Mouse (Mus musculus) c-Kit-positive CD71-negative TER-119-negative erythroid progenitor cells, embryonic 14.5 days (primary cell): ENCODE measurements around the gene Rbp4.

Experiments used
- DNase-seq: peaks from one replicate; pipeline ENCODE4 v3.0.0-alpha.2; 2013; ENCODE audit warnings: low read depth

The Rbp4 gene

DNA sequence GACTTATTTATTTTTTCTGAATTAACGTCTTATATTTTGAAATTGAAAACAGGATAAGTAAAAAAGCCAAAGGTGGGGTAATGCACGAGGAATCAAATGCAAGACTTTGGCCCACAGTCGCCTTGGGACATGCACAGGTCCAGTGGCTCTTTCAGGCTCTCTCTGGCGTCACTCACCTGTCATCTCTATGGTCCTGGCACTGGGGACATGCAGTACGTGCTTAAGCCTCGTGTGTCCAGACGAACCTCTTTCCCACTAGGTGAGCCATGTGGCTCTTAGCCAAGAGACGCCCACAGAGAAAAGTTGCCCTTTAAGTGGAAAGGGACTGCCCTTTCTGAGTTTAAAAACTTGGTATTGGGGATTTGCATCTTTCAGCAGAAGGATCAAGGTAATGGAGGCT is 35.7 kb downstream of the Rbp4 start:
- no peak for DNase-seq

DNA sequence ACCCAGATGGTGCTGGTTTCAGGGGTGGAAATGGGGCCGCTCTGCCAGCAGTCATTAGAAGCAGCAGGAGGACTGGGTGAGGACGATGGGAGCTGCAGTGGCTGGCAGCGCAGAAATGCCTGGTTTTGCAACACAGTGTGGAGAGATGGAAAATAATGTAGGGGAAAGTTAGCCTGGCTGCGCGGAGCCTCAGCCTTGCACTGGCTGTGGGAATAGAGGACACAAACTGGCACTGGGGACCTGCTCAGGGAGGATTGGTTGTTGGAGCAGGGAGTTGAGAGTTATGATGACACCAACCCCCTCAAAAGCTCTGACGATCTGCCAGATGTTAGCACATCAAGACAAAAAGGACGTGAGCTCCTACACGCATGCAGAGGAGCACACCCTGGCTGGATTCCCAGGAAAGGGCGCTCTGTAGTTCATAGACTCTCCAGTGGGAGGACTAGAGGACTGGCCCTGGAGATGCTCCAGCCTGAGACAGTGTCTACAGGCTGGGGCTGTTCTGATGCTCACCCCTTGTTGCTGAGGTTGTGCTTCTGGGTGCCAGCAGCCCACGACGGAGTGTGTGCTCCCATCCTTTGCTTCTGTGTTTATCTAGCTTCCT is 38.0 kb downstream of the Rbp4 start:
- DNase-seq, result no peak

DNA sequence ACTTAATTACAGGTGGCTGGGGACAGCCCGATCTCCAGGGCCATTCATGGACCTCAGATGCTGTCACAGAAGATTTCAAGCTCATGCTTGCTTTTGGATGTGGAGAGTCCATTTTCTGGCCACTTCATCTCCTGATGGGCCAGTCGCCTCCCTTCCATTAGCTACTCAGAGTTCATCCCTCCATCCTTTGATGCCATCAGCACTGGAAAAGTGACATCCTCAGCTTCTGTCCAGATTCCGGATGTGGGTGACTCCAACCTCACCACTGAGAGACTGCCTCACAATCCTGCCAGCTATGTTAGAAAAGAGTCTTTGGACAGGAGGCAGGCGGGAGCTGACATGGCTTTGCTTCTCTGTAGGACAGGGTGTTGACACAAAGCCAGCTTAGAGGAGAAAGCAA is 39.2 kb downstream of the Rbp4 start:
- DNase-seq, result no peak

DNA sequence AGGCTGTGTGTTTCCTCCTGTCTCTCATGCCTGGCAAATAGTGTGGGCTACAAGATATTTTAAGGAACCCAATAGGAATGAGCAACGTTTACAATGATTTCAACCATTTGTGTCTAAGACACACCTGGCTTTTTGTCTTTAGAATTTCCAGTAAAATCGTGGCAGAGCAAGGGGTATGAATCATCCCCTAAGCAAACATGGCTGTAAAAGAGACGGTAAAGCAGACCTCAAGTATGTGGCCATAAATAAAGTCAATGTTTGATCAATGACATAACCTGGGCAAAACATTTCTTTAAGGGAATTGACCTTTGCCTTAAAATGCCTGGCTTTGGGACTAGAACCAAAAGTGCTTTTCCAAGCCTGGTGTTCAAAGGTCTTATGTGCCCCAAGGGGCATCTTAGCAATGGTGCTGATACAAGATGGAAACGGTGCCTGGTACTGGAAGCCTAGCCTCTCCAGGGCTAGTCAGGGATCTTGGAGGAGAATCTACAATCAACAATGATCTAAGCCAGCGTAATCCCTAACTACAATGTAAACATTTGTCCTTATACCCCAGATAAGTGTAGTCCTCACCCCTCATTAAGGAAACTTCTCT is 42.1 kb downstream of the Rbp4 start:
- DNase-seq, result no peak

DNA sequence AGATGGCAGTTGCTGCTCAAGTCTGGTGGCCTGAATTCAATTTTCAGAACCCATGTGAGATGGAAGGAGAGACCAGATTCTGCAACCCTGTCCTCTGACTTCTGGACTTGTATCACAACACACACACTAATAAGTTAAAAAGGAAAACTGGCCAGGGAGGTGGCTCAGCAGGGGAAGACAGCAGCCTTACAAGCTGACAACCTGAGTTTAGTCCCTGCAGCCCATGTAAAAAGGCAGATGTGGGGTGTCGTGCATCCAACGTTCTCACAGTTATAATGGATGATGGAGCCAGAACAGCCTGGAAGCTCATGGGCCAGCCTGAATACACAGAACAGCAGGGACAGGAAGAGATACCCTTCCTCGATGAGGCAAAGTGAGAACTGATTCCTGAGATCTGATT is 43.7 kb downstream of the Rbp4 start:
- DNase-seq, result no peak

DNA sequence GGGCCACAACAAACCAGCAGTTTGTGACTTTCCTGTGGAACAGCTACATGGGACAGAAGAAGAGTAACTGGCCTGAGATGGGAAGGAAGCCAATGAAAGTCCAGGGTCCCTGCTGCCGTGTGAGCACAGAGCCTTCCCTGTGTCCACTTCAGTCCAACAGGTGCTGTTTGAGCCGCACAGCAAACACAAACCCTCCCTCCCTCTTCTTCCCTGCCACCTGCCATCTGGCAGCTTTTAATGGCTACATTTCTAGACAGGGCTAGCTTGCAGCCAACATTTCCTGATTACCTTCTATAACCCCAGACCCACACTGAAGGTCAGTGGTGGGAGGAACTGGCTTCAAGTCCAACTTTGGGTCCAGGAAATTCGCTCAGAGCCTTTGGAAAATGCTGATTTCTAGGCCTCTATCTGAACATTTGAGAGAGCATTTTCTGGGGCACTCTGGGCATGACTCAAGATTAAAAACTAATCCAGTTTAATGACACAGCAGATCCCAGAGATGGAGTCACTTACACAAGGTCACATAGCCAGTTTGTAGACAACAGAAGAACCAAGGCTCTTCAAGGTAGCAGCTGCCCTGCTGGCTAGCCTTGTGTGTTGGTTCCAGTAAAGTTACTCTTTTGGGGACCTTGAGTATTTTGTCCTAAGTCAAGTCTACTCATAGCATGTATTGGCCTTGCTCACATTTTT is 47.1 kb downstream of the Rbp4 start:
- DNase-seq, result no peak

DNA sequence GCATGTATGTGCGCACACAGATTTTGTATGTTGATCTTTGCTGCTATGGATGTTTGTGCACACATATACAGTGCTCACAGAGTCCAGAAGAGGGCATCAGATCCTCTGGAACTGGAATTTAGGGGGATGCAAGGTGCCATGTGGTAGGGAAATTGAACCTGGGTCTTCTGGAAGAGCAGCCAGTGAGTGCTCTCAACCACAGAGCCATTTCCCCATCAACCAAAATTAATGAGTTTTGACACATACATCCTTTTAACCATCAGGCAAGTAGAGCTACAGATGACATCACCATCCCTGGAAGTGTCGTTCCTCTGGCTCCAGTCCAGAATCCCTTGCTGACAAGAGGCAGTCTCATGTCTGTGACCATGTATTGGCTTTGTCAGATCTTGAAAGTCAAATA is 48.8 kb downstream of the Rbp4 start:
- no peak for DNase-seq

DNA sequence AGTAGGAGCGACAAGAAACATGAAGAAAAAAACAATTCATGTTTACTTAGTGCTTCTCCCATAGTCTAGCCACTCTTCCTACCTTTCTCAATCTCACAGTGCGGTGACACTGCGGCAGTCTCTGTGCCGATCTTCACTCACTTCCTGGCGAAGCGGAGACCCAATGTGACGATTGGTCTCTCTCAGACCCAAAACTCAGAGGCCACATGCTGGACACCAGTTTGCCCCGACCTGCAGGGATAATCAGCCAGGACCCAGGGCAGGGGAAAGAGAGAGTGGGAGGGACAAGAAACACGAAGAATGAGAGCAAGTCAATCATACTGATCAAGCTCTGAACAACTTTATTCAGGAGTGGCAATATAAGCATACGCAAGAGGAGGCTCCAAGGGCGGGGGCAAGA is 50.0 kb downstream of the Rbp4 start:
- no peak for DNase-seq

DNA sequence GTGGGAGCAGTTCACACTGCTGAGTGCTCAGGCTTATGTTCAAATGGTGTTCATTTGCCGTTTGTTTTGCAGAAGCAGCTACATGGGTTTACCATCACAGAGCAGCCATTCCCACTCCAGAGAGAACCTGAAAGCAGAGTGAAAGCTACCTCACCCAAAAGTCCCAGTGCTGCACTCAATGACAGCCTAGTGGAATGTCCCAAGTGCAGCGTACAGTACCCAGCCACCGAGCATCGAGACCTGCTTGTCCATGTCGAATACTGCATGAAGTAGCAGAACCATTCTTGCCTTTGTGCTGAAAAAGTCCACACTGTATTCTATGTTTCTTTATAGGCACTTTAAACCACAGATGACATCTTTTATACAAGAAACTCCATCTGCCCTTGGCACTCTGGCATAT is 51.9 kb downstream of the Rbp4 start:
- no peak for DNase-seq
